Mouse (Mus musculus) forebrain, embryonic 13.5 days (tissue): ENCODE measurements around the gene Paf1. TPM values are rescaled to one million over a fixed set of nuclear protein-coding genes. Genes with fewer than 3 reads are reported as not detected.
A peak's percentile ranks its signal among the peaks of the same experiment; 100 is the strongest.

ENCODE experiments used
- ATAC-seq: fragments of 200-750 bp; cut with Nextera tagmentation; 2 replicates; pipeline ENCODE4 v1.8.0; 2017
- H3K27ac ChIP-seq: fragments of 300-500 bp; sonication (generic); 2 replicates; pipeline ENCODE4 v1.5.1; 2015; ENCODE audit warnings: inconsistent platforms, mild to moderate bottlenecking, moderate library complexity
- H3K27me3 ChIP-seq: fragments of 300-500 bp; sonication (generic); 2 replicates; pipeline ENCODE4 v1.6.1; 2015; ENCODE audit warnings: mild to moderate bottlenecking, inconsistent platforms
- H3K36me3 ChIP-seq: fragments of 300-500 bp; sonication (generic); 2 replicates; pipeline ENCODE4 v1.6.1; 2015; ENCODE audit warnings: mild to moderate bottlenecking, inconsistent platforms; ENCODE audit not compliant: poor library complexity, severe bottlenecking
- H3K4me1 ChIP-seq: fragments of 300-500 bp; sonication (generic); 2 replicates; pipeline ENCODE4 v1.6.1; 2015; ENCODE audit warnings: inconsistent platforms
- H3K4me2 ChIP-seq: fragments of 300-500 bp; sonication (generic); 2 replicates; pipeline ENCODE4 v1.6.1; 2015; ENCODE audit warnings: inconsistent platforms, mild to moderate bottlenecking, moderate library complexity
- H3K4me3 ChIP-seq: fragments of 300-500 bp; sonication (generic); 2 replicates; pipeline ENCODE4 v1.5.1; 2015; ENCODE audit warnings: mild to moderate bottlenecking, inconsistent platforms
- H3K9ac ChIP-seq: fragments of 300-500 bp; sonication (generic); 2 replicates; pipeline ENCODE4 v1.6.1; 2015; ENCODE audit warnings: mild to moderate bottlenecking, inconsistent platforms
- H3K9me3 ChIP-seq: fragments of 300-500 bp; sonication (generic); replicated peaks from 2 replicates; pipeline ENCODE4 v1.6.1; 2016; ENCODE audit warnings: inconsistent platforms
- WGBS: fragments of 180-500 bp; shearing (Covaris S2); methylation state at CpG from one replicate; pipeline ENCODE4 v1.1.7; 2015; 5-methylcytosine and 5-hydroxymethylcytosine counted together
- polyA plus RNA-seq: library from polyadenylated mRNA; unstranded; fragments of >200 nt; fragmentation: Nextera tagmentation; extraction: Ambion mirVana; gene quantifications from 2 replicates; pipeline ENCODE4 v1.2.1, GENCODE M21; 2015

Gene Paf1
- polyA plus RNA-seq, 1 experiment from 2014 or later: 97.1 TPM

DNA sequence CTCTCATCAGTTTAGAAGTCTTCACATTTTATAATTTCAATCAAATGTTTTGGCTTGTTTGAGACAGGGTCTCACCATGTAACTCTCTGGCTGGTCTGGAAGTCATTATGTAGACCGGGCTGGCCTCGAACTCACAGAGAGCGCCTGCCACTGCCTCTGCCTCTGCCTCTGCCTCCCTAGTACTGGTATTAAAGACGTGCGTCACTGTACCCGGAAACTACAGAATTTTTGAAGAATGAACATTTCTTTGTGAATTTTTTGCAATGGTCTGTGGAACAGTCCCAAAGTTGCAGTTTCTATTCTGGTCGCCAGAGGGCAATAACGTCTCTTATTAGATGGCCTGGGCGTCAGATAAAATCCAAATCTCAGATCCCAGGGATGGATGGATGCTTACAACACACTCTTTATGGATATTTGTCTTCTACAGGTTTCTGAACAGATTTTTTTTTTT lies 19.6 kb upstream of the Paf1 start:
- under 1% methylated on average over 9 of the region's 9 CpGs for WGBS
- peak; percentile 28 for ATAC-seq
- Histone ChIP-seq H3K27me3 (no peaks in the 10 kb centered on the region), H3K4me1 (peaks cover 54% of the 10 kb centered on the region), H3K36me3 (peaks cover 16% of the 10 kb centered on the region), H3K9ac (peak overlapping the region; percentile 37; the same call in 1 of the 2 replicates), H3K4me2 (peak overlapping the region; percentile 87), H3K4me3 (peak overlapping the region; percentile 81), H3K27ac (peak overlapping the region; percentile 88), H3K9me3 (no peaks in the 10 kb centered on the region)

DNA sequence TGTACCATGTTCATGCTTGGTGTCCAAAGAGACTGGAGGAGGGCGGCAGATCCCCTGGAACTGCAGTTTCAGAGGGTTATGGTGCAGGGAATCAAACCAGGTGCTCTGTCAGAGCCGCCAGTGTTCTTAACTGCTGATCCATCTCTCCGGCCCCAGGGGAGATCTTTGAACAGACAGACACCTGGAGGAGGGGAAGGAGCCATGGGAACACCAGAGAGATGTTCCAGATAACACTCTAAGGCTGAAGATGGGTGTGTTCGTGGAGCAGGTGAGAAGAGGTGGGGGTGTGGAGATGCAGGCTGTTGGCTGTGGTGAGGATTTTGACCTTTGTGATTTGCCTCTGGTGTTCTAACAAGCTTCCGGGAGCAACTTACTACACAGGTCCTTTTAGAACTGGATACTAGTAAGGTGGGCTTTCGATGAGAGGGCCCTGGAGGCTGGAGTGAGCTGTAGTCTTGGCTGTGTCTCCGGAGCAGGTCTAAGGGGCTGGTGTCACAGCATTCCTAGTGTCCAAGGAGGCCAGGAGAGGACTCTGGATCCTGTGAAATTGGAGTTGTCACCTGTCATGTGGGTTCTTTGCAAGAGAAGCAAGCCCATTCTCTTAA lies 18.8 kb upstream of the Paf1 start:
- H3K9ac ChIP-seq: 0 out of 2 replicates have a peak overlapping the region, but pooled peaks have one; percentile 2
- peak overlapping the region; percentile 19; the same call in 1 of the 2 replicates for H3K27ac ChIP-seq
- H3K4me2 ChIP-seq: 0 out of 2 replicates have a peak overlapping the region, but pooled peaks have one; percentile 7
- no peaks in the 10 kb centered on the region for H3K27me3 ChIP-seq
- H3K4me3 ChIP-seq: no peak overlapping the region
- no peak for ATAC-seq
- peaks cover 62% of the 10 kb centered on the region for H3K4me1 ChIP-seq
- H3K9me3 ChIP-seq: no peaks in the 10 kb centered on the region
- WGBS: 81% methylated on average over 7 of the region's 7 CpGs
- peaks cover 8% of the 10 kb centered on the region for H3K36me3 ChIP-seq

- peaks cover 65% of the 10 kb centered on the region for H3K4me1 ChIP-seq
- peak overlapping the region; percentile 68; the same call in 1 of the 2 replicates for H3K4me2 ChIP-seq
- 81% methylated on average over 10 of the region's 10 CpGs for WGBS
- H3K36me3 ChIP-seq: peaks cover 6% of the 10 kb centered on the region; the same call in 1 of the 2 replicates
- no peak overlapping the region for H3K9ac ChIP-seq
- peak overlapping the region; percentile 89 for H3K27ac ChIP-seq
- H3K9me3 ChIP-seq: no peaks in the 10 kb centered on the region
- H3K4me3 ChIP-seq: no peak overlapping the region
- H3K27me3 ChIP-seq: no peaks in the 10 kb centered on the region
- no peak for ATAC-seq
Measured at GRCm38 (mm10) chr7:28374647-28375046, 18.1 kb upstream of the Paf1 start.

- Histone ChIP-seq H3K9ac (peak overlapping the region; percentile 67), H3K4me1 (peaks cover 59% of the 10 kb centered on the region), H3K9me3 (no peaks in the 10 kb centered on the region), H3K36me3 (no peaks in the 10 kb centered on the region), H3K4me2 (peak overlapping the region; percentile 68), H3K27me3 (no peaks in the 10 kb centered on the region), H3K4me3 (peak overlapping the region; percentile 39), H3K27ac (peak overlapping the region; percentile 89)
- under 1% methylated on average over 36 of the region's 36 CpGs for WGBS
- peak; percentile 55 for ATAC-seq
Measured at GRCm38 (mm10) chr7:28375176-28375921, 17.4 kb upstream of the Paf1 start.

- Histone ChIP-seq H3K27ac (peak overlapping the region; percentile 89), H3K4me1 (peaks cover 56% of the 10 kb centered on the region), H3K4me2 (peak overlapping the region; percentile 68), H3K9ac (peak overlapping the region; percentile 67), H3K9me3 (no peaks in the 10 kb centered on the region), H3K4me3 (peak overlapping the region; percentile 39), H3K36me3 (no peaks in the 10 kb centered on the region), H3K27me3 (0 out of 2 replicates have a peak, but pooled peaks cover 2% of the 10 kb centered on the region)
- no peak for ATAC-seq
- WGBS: 6% methylated on average over 30 of the region's 30 CpGs
Measured at GRCm38 (mm10) chr7:28376011-28376771, 16.6 kb upstream of the Paf1 start.

- no peaks in the 10 kb centered on the region for H3K36me3 ChIP-seq
- ATAC-seq: no peak
- H3K27me3 ChIP-seq: 0 out of 2 replicates have a peak, but pooled peaks cover 2% of the 10 kb centered on the region
- peak overlapping the region; percentile 91 for H3K4me2 ChIP-seq
- WGBS: 83% methylated on average over 18 of the region's 18 CpGs
- peaks cover 66% of the 10 kb centered on the region for H3K4me1 ChIP-seq
- 0 out of 2 replicates have a peak overlapping the region, but pooled peaks have one; percentile 81 for H3K9ac ChIP-seq
- H3K9me3 ChIP-seq: no peaks in the 10 kb centered on the region
- peak overlapping the region; percentile 61; the same call in 1 of the 2 replicates for H3K4me3 ChIP-seq
- no peak overlapping the region for H3K27ac ChIP-seq
Measured at GRCm38 (mm10) chr7:28377190-28378065, 15.3 kb upstream of the Paf1 start.

DNA sequence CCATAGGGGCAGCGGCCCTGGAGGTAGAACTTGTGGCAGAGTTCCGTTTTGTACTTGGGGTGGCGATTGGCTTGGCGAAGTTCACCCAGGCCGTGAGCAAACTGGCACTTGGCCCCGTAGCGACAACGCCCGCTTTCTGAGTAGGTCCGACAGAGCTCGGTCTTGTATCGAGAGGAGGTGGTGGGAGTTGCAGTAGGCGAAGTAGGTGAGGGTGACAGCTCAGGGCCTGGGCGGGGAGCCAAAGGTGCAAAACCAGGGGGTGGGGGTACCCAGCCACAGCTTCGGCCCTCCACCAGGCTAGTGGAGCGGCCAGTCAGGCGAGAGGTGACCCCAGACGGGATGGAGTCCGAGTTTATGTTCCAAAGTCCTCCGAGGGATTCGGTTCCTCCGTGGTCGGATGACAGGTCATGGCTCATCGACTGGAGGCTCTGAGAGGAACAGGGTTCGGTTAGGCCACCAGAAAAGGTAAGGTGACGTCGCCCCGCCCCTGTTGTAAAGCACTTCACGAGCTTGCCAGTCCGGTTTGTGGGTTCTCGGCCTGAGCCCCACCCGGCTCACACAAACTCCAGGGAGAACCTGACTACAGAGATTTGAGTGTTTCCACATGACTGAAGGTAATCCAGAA lies 14.6 kb upstream of the Paf1 start:
- Histone ChIP-seq H3K4me1 (peaks cover 73% of the 10 kb centered on the region), H3K27ac (0 out of 2 replicates have a peak overlapping the region, but pooled peaks have one; percentile 69), H3K9me3 (no peaks in the 10 kb centered on the region), H3K27me3 (0 out of 2 replicates have a peak, but pooled peaks cover 2% of the 10 kb centered on the region), H3K4me2 (peak overlapping the region; percentile 91), H3K36me3 (no peaks in the 10 kb centered on the region), H3K4me3 (peak overlapping the region; percentile 61), H3K9ac (peak overlapping the region; percentile 81)
- ATAC-seq: no peak
- 58% methylated on average over 32 of the region's 32 CpGs for WGBS

- Histone ChIP-seq H3K36me3 (no peaks in the 10 kb centered on the region), H3K4me2 (peak overlapping the region; percentile 91), H3K27ac (peak overlapping the region; percentile 69), H3K4me3 (peak overlapping the region; percentile 61), H3K4me1 (peaks cover 67% of the 10 kb centered on the region), H3K9me3 (no peaks in the 10 kb centered on the region), H3K27me3 (0 out of 2 replicates have a peak, but pooled peaks cover 2% of the 10 kb centered on the region), H3K9ac (peak overlapping the region; percentile 81)
- ATAC-seq: peak; percentile 59
- under 1% methylated on average over 53 of the region's 53 CpGs for WGBS
Measured at GRCm38 (mm10) chr7:28378769-28379651, 13.7 kb upstream of the Paf1 start.

GRCm38 (mm10) chr7:28380237-28381016 lies 12.3 kb upstream of the Paf1 start, which contains the start of gene Zfp36:
TSS of gene Zfp36 (minus strand) at chr7:28380253.
- H3K27me3 ChIP-seq: 0 out of 2 replicates have a peak, but pooled peaks cover 2% of the 10 kb centered on the region
- peak within 1 kb of the TSS; percentile 69 for H3K27ac ChIP-seq
- peak within 1 kb of the TSS; percentile 61 for H3K4me3 ChIP-seq
- H3K36me3 ChIP-seq: peaks cover 4% of the 10 kb centered on the region; the same call in 1 of the 2 replicates
- H3K4me2 ChIP-seq: peak within 1 kb of the TSS; percentile 91
- WGBS: 56% methylated on average over 17 of the region's 17 CpGs
- H3K9me3 ChIP-seq: no peaks in the 10 kb centered on the region
- peak within 1 kb of the TSS; percentile 81 for H3K9ac ChIP-seq
- no peak for ATAC-seq
- peaks cover 60% of the 10 kb centered on the region for H3K4me1 ChIP-seq
